Mouse (Mus musculus) embryonic facial prominence, embryonic 15.5 days (tissue): ENCODE results near the gene Mttp. TPM values are rescaled to one million over a fixed set of nuclear protein-coding genes. Genes with fewer than 3 reads are reported as not detected.

Experiments
- ATAC-seq: fragments of 200-750 bp; cut with Nextera tagmentation; 2 replicates; pipeline ENCODE4 v1.8.0; 2017; ENCODE audit warnings: low read depth, moderate TSS enrichment; ENCODE audit not compliant: insufficient number of reproducible peaks, low FRiP score, low TSS enrichment
- H3K27ac ChIP-seq: fragments of 300-500 bp; sonication (generic); replicated peaks from 2 replicates; pipeline ENCODE4 v1.5.1; 2015; ENCODE audit warnings: mild to moderate bottlenecking, inconsistent platforms
- H3K27me3 ChIP-seq: fragments of 300-500 bp; sonication (generic); 2 replicates; pipeline ENCODE4 v1.6.1; 2015; ENCODE audit warnings: inconsistent platforms
- H3K36me3 ChIP-seq: fragments of 300-500 bp; sonication (generic); 2 replicates; pipeline ENCODE4 v1.6.1; 2015; ENCODE audit warnings: mild to moderate bottlenecking, inconsistent platforms
- H3K4me1 ChIP-seq: fragments of 300-500 bp; sonication (generic); 2 replicates; pipeline ENCODE4 v1.6.1; 2015; ENCODE audit warnings: inconsistent platforms
- H3K4me2 ChIP-seq: fragments of 300-500 bp; sonication (generic); replicated peaks from 2 replicates; pipeline ENCODE4 v1.6.1; 2015; ENCODE audit warnings: mild to moderate bottlenecking, inconsistent platforms
- H3K4me3 ChIP-seq: fragments of 300-500 bp; sonication (generic); replicated peaks from 2 replicates; pipeline ENCODE4 v1.5.1; 2015; ENCODE audit warnings: mild to moderate bottlenecking, inconsistent platforms
- H3K9ac ChIP-seq: fragments of 300-500 bp; sonication (generic); 2 replicates; pipeline ENCODE4 v1.6.1; 2015; ENCODE audit warnings: inconsistent platforms
- H3K9me3 ChIP-seq: fragments of 300-500 bp; sonication (generic); replicated peaks from 2 replicates; pipeline ENCODE4 v1.6.1; 2016; ENCODE audit warnings: inconsistent platforms
- WGBS: fragments of 180-500 bp; shearing (Covaris S2); methylation state at CpG from one replicate; pipeline ENCODE4 v1.1.7; 2015; 5-methylcytosine and 5-hydroxymethylcytosine counted together
- polyA plus RNA-seq: library from polyadenylated mRNA; unstranded; fragments of >200 nt; fragmentation: Nextera tagmentation; extraction: Ambion mirVana; gene quantifications from 2 replicates; pipeline ENCODE4 v1.2.1, GENCODE M21; 2015

The Mttp gene
- polyA plus RNA-seq, 1 experiment from 2014 or later: 8.7 TPM

GRCm38 (mm10) chr3:138133463-138133862 is 11.3 kb downstream of the Mttp start:
- Histone ChIP-seq H3K27ac (no peak overlapping the region), H3K4me2 (no peak overlapping the region), H3K9ac (no peak overlapping the region), H3K27me3 (no peaks in the 10 kb centered on the region), H3K9me3 (no peaks in the 10 kb centered on the region), H3K4me3 (no peak overlapping the region), H3K4me1 (no peaks in the 10 kb centered on the region), H3K36me3 (no peaks in the 10 kb centered on the region)
- ATAC-seq: no peak
- WGBS: 86% methylated on average over 8 of the region's 8 CpGs

- Histone ChIP-seq H3K4me1 (no peaks in the 10 kb centered on the region), H3K9ac (no peak overlapping the region), H3K4me2 (no peak overlapping the region), H3K9me3 (no peaks in the 10 kb centered on the region), H3K36me3 (no peaks in the 10 kb centered on the region), H3K27ac (no peak overlapping the region), H3K27me3 (no peaks in the 10 kb centered on the region), H3K4me3 (no peak overlapping the region)
- no peak for ATAC-seq
- WGBS: 53% methylated on average over 9 of the region's 9 CpGs
Observed at GRCm38 (mm10) chr3:138131168-138131567, 13.6 kb downstream of the Mttp start.

GRCm38 (mm10) chr3:138130692-138131091 is 14.1 kb downstream of the Mttp start:
- Histone ChIP-seq H3K9ac (no peak overlapping the region), H3K27ac (no peak overlapping the region), H3K4me3 (no peak overlapping the region), H3K36me3 (no peaks in the 10 kb centered on the region), H3K9me3 (no peaks in the 10 kb centered on the region), H3K4me1 (no peaks in the 10 kb centered on the region), H3K4me2 (no peak overlapping the region), H3K27me3 (no peaks in the 10 kb centered on the region)
- no peak for ATAC-seq
- WGBS: 84% methylated on average over 1 of the region's 1 CpGs

- Histone ChIP-seq H3K9me3 (no peaks in the 10 kb centered on the region), H3K9ac (no peak overlapping the region), H3K27me3 (no peaks in the 10 kb centered on the region), H3K4me1 (no peaks in the 10 kb centered on the region), H3K4me3 (no peak overlapping the region), H3K4me2 (no peak overlapping the region), H3K27ac (no peak overlapping the region), H3K36me3 (no peaks in the 10 kb centered on the region)
- WGBS: 91% methylated on average over 6 of the region's 6 CpGs
- ATAC-seq: no peak
Observed at GRCm38 (mm10) chr3:138129110-138129509, 15.7 kb downstream of the Mttp start.

GRCm38 (mm10) chr3:138123842-138124241 is 20.9 kb downstream of the Mttp start:
- H3K9ac ChIP-seq: no peak overlapping the region
- no peak for ATAC-seq
- no peaks in the 10 kb centered on the region for H3K4me1 ChIP-seq
- H3K4me3 ChIP-seq: no peak overlapping the region
- H3K36me3 ChIP-seq: no peaks in the 10 kb centered on the region
- no peak overlapping the region for H3K27ac ChIP-seq
- no peak overlapping the region for H3K4me2 ChIP-seq
- no peaks in the 10 kb centered on the region for H3K27me3 ChIP-seq
- no peaks in the 10 kb centered on the region for H3K9me3 ChIP-seq
- WGBS: 78% methylated on average over 10 of the region's 10 CpGs

GRCm38 (mm10) chr3:138121461-138121860 is 23.3 kb downstream of the Mttp start:
- no peaks in the 10 kb centered on the region for H3K4me1 ChIP-seq
- H3K4me3 ChIP-seq: no peak overlapping the region
- H3K27ac ChIP-seq: no peak overlapping the region
- no peak overlapping the region for H3K4me2 ChIP-seq
- H3K9ac ChIP-seq: no peak overlapping the region
- ATAC-seq: no peak
- H3K36me3 ChIP-seq: no peaks in the 10 kb centered on the region
- H3K27me3 ChIP-seq: no peaks in the 10 kb centered on the region
- no peaks in the 10 kb centered on the region for H3K9me3 ChIP-seq
- 90% methylated on average over 2 of the region's 2 CpGs for WGBS

GRCm38 (mm10) chr3:138119444-138120105 is 25.2 kb downstream of the Mttp start:
- Histone ChIP-seq H3K36me3 (no peaks in the 10 kb centered on the region), H3K4me1 (no peaks in the 10 kb centered on the region), H3K27me3 (no peaks in the 10 kb centered on the region), H3K9me3 (no peaks in the 10 kb centered on the region), H3K4me3 (no peak overlapping the region), H3K27ac (no peak overlapping the region), H3K4me2 (no peak overlapping the region), H3K9ac (no peak overlapping the region)
- 89% methylated on average over 16 of the region's 16 CpGs for WGBS
- no peak for ATAC-seq

GRCm38 (mm10) chr3:138118831-138119230 is 25.9 kb downstream of the Mttp start:
- Histone ChIP-seq H3K9me3 (no peaks in the 10 kb centered on the region), H3K27ac (no peak overlapping the region), H3K4me3 (no peak overlapping the region), H3K9ac (no peak overlapping the region), H3K4me2 (no peak overlapping the region), H3K36me3 (no peaks in the 10 kb centered on the region), H3K4me1 (no peaks in the 10 kb centered on the region), H3K27me3 (no peaks in the 10 kb centered on the region)
- 74% methylated on average over 14 of the region's 14 CpGs for WGBS
- ATAC-seq: no peak

GRCm38 (mm10) chr3:138118392-138118791 is 26.4 kb downstream of the Mttp start:
- Histone ChIP-seq H3K4me1 (no peaks in the 10 kb centered on the region), H3K27ac (no peak overlapping the region), H3K9ac (no peak overlapping the region), H3K4me3 (no peak overlapping the region), H3K36me3 (no peaks in the 10 kb centered on the region), H3K27me3 (no peaks in the 10 kb centered on the region), H3K9me3 (no peaks in the 10 kb centered on the region), H3K4me2 (no peak overlapping the region)
- 76% methylated on average over 6 of the region's 6 CpGs for WGBS
- no peak for ATAC-seq

- no peak for ATAC-seq
- no peaks in the 10 kb centered on the region for H3K27me3 ChIP-seq
- H3K27ac ChIP-seq: no peak overlapping the region
- no peaks in the 10 kb centered on the region for H3K4me1 ChIP-seq
- no peak overlapping the region for H3K4me2 ChIP-seq
- 85% methylated on average over 4 of the region's 4 CpGs for WGBS
- H3K36me3 ChIP-seq: no peaks in the 10 kb centered on the region
- no peak overlapping the region for H3K9ac ChIP-seq
- no peaks in the 10 kb centered on the region for H3K9me3 ChIP-seq
- no peak overlapping the region for H3K4me3 ChIP-seq
Observed at GRCm38 (mm10) chr3:138116871-138117270, 27.9 kb downstream of the Mttp start.

GRCm38 (mm10) chr3:138114106-138114505 is 30.7 kb downstream of the Mttp start:
- no peaks in the 10 kb centered on the region for H3K36me3 ChIP-seq
- no peak for ATAC-seq

More at GRCm38 (mm10) chr3:138114106-138114505, 30.7 kb downstream of the Mttp start:
- WGBS: 80% methylated on average over 17 of the region's 17 CpGs
- Histone ChIP-seq H3K27ac (no peak overlapping the region), H3K4me2 (no peak overlapping the region), H3K9me3 (no peaks in the 10 kb centered on the region), H3K4me1 (no peaks in the 10 kb centered on the region), H3K4me3 (no peak overlapping the region), H3K9ac (no peak overlapping the region), H3K27me3 (no peaks in the 10 kb centered on the region)
